Mouse (Mus musculus) olfactory bulb, adult 2 months (tissue): ENCODE data around the gene Men1.

Experiments used
- CTCF ChIP-seq: fragments of 200-500 bp; IDR thresholded peaks from 2 replicates; pipeline ENCODE4 v1.5.1; 2012; ENCODE audit warnings: low read depth, mild to moderate bottlenecking, low read length, moderate library complexity; ENCODE audit not compliant: insufficient read depth
- POLR2A ChIP-seq: fragments of 200-500 bp; IDR thresholded peaks from 2 replicates; pipeline ENCODE4 v1.6.1; 2012; ENCODE audit warnings: mild to moderate bottlenecking, low read depth, low read length, moderate library complexity; ENCODE audit not compliant: insufficient read depth

DNA sequence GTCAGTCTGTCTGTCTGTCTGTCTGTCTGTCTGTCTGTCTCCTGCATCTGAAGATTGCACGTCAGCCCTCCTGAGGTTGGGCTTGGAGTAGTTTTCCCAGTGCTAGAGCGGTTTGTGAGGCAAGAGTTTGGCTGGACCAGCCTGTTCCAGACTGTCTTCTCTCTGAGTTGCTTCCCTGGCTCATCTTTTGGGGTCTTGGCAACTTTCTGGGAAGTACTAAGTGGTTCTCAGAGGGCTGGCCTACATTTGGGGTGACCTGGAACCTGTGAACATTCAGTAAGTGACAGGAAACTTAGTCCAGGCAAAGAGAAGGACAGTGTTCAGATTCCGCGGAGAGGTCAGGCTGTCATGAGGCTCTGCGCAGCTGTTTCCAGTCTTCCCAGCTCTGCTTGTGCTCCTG lies 42.5 kb upstream of the Men1 start:
- TF ChIP-seq CTCF = no peak
- TF ChIP-seq POLR2A = no peak
